Mouse (Mus musculus): ENCODE results near the gene Mrpl55.

GRCm38 (mm10) chr11:59226251-59226650 is 24.0 kb downstream of the Mrpl55 start:
- TF ChIP-seq CTCF (IDR thresholded peaks at IDR 0.05; ENCODE audit: insufficient read depth, low read depth, low read length) (no peak), POLR2A (IDR thresholded peaks at IDR 0.05; ENCODE audit: insufficient read depth, low read depth, low read length) (no peak)
